Mouse (Mus musculus) MEL (cell line): Measurements from ENCODE around the gene Mfap3l. TPM values are rescaled to one million over a fixed set of nuclear protein-coding genes. Genes with fewer than 3 reads are reported as not detected.
"Not testable (repeated sequence)": the region's sequence is repeated elsewhere in the genome, so short reads cannot be mapped to it uniquely, and the experiment has no call there.

Experiments
- DNase-seq: peaks from one replicate; pipeline ENCODE4 v3.0.0; 2011; ENCODE audit warnings: low read depth, low spot score
- H3K27ac ChIP-seq: 2 replicates; pipeline ENCODE4 v1.5.1; 2012; ENCODE audit warnings: low read depth, mild to moderate bottlenecking, control low read depth, low read length, moderate library complexity; ENCODE audit not compliant: control insufficient read depth
- H3K27me3 ChIP-seq, 2 experiments: fragments of 150-350 bp in 1 of 2; sonication (generic) in 1 of 2; 2 replicates each; pipeline ENCODE4 v1.6.1; 2012; ENCODE audit warnings: low read length in 2 of 2, mild to moderate bottlenecking in 2 of 2, improper control_type of control experiment in 1 of 2, moderate library complexity in 1 of 2; ENCODE audit not compliant: insufficient read depth in 2 of 2, control insufficient read depth in 1 of 2
- H3K36me3 ChIP-seq, 2 experiments: 2 replicates each; pipeline ENCODE4 v1.6.1; 2012 to 2014; ENCODE audit warnings: low read length in 2 of 2, improper control_type of control experiment in 1 of 2, inconsistent platforms in 1 of 2, mild to moderate bottlenecking in 1 of 2; ENCODE audit not compliant: insufficient read depth in 2 of 2, control insufficient read depth in 1 of 2
- H3K4me1 ChIP-seq, 2 experiments: fragments of 150-350 bp in 1 of 2; sonication (generic) in 1 of 2; 2 replicates each; pipeline ENCODE4 v1.6.1; 2012; ENCODE audit warnings: low read length in 2 of 2, improper control_type of control experiment in 1 of 2, mild to moderate bottlenecking in 1 of 2; ENCODE audit not compliant: insufficient read depth in 2 of 2, control insufficient read depth in 1 of 2
- H3K4me3 ChIP-seq, 2 experiments: fragments of 150-350 bp in 1 of 2; sonication (generic) in 1 of 2; 2 replicates each; pipeline ENCODE4 v1.5.1; 2012; ENCODE audit warnings: low read depth in 2 of 2, low read length in 2 of 2, mild to moderate bottlenecking in 2 of 2, moderate library complexity in 2 of 2, control low read depth in 1 of 2, improper control_type of control experiment in 1 of 2; ENCODE audit not compliant: control insufficient read depth in 1 of 2, insufficient read depth in 1 of 2
- H3K79me2 ChIP-seq: 2 replicates; pipeline ENCODE4 v1.6.1; 2012; ENCODE audit warnings: mild to moderate bottlenecking, low read length, moderate library complexity; ENCODE audit not compliant: control insufficient read depth, poor library complexity, insufficient read depth
- H3K9ac ChIP-seq: 2 replicates; pipeline ENCODE4 v1.6.1; 2012; ENCODE audit warnings: low read depth, mild to moderate bottlenecking, control low read depth, low read length, moderate library complexity; ENCODE audit not compliant: control insufficient read depth, poor library complexity, severe bottlenecking
- H3K9me3 ChIP-seq: fragments of 150-350 bp; sonication (generic); replicated peaks from 2 replicates; pipeline ENCODE4 v1.6.1; 2012; ENCODE audit warnings: mild to moderate bottlenecking, low read length, improper control_type of control experiment, moderate library complexity; ENCODE audit not compliant: insufficient read depth
- BHLHE40 ChIP-seq: IDR thresholded peaks from 2 replicates; pipeline ENCODE4 v1.6.1; 2012; ENCODE audit warnings: low read depth, mild to moderate bottlenecking, inconsistent platforms, low read length, improper control_type of control experiment, borderline replicate concordance
- ELF1 ChIP-seq: IDR thresholded peaks from 2 replicates; pipeline ENCODE4 v1.6.1; 2014; ENCODE audit warnings: low read depth, mild to moderate bottlenecking, inconsistent platforms, low read length, improper control_type of control experiment, moderate library complexity
- GABPA ChIP-seq: IDR thresholded peaks from 2 replicates; pipeline ENCODE4 v1.6.1; 2012; ENCODE audit warnings: low read depth, mild to moderate bottlenecking, inconsistent platforms, low read length, improper control_type of control experiment, moderate library complexity
- HCFC1 ChIP-seq: IDR thresholded peaks from 2 replicates; pipeline ENCODE4 v1.6.1; 2012; ENCODE audit warnings: low read depth, mild to moderate bottlenecking, inconsistent platforms, low read length, improper control_type of control experiment, moderate library complexity
- JUND ChIP-seq: IDR thresholded peaks from 2 replicates; pipeline ENCODE4 v1.6.1; 2011; ENCODE audit warnings: low read depth, mild to moderate bottlenecking, improper control_type of control experiment, low read length
- MYB ChIP-seq: IDR thresholded peaks from 2 replicates; pipeline ENCODE4 v1.6.1; 2011; ENCODE audit warnings: mild to moderate bottlenecking, low read depth, low read length, improper control_type of control experiment
- MYC ChIP-seq: IDR thresholded peaks from 2 replicates; pipeline ENCODE4 v1.6.1; 2011; ENCODE audit warnings: low read depth, mild to moderate bottlenecking, low read length, improper control_type of control experiment, moderate library complexity
- POLR2AphosphoS2 ChIP-seq: IDR thresholded peaks from 2 replicates; pipeline ENCODE4 v1.6.1; 2011; ENCODE audit warnings: low read length, improper control_type of control experiment
- USF2 ChIP-seq, 2 experiments: IDR thresholded peaks; 2 replicates each; pipeline ENCODE4 v1.6.1; 2011 to 2012; ENCODE audit warnings: improper control_type of control experiment in 2 of 2, low read length in 2 of 2, borderline replicate concordance in 1 of 2, inconsistent platforms in 1 of 2, low read depth in 1 of 2, mild to moderate bottlenecking in 1 of 2; ENCODE audit not compliant: insufficient read depth in 1 of 2
- ZNF384 ChIP-seq: IDR thresholded peaks from 2 replicates; pipeline ENCODE4 v1.6.1; 2012; ENCODE audit warnings: low read depth, mild to moderate bottlenecking, inconsistent platforms, low read length, improper control_type of control experiment
- polyA plus RNA-seq, 2 experiments: library from polyadenylated mRNA; stranded (reverse) in 1 of 2; unstranded in 1 of 2; fragments of >175 nt in 1 of 2; fragments of >200 nt in 1 of 2; gene quantifications; 2 replicates each; pipeline versions ENCODE4 v1.2.1 to v1.2.4; 2012; ENCODE audit warnings: low replicate concordance in 2 of 2, low read depth in 1 of 2; ENCODE audit not compliant: insufficient read length in 2 of 2, insufficient read depth in 1 of 2, missing spikeins in 1 of 2
- total RNA-seq: library from RNA; depleted of rRNA; stranded (reverse); fragments of 300-350 nt; gene quantifications from 2 replicates; pipeline ENCODE4 v1.2.3, GENCODE M21; 2012; rRNA removed

The Mfap3l gene
- not detected in 2 replicates for total RNA-seq
- polyA plus RNA-seq: not detected

- DNase-seq: no peak
- Histone ChIP-seq H3K36me3 (no peaks in the 10 kb centered on the region), H3K79me2 (no peaks in the 10 kb centered on the region), H3K4me1 (no peaks in the 10 kb centered on the region), H3K9me3 (no peaks in the 10 kb centered on the region), H3K4me3 (no peak within 1 kb of the TSS), H3K27me3 (no peaks in the 10 kb centered on the region), H3K27ac (no peak within 1 kb of the TSS), H3K9ac (no peak within 1 kb of the TSS)
- TF ChIP-seq BHLHE40 (no peak), USF2 (IDR thresholded peaks at IDR 0.05; ENCODE audit: borderline replicate concordance in 1 of 2, insufficient read depth in 1 of 2, low read depth in 1 of 2, low read length in 2 of 2) (no peak), JUND (no peak), MYC (no peak), ELF1 (no peak), ZNF384 (no peak), POLR2AphosphoS2 (no peak), MYB (no peak)
Observed at GRCm38 (mm10) chr8:60632250-60632932, at the start of gene Mfap3l. TSS of gene Mfap3l (plus strand) at chr8:60632827.

GRCm38 (mm10) chr8:60583369-60583768 lies 49.3 kb upstream of the Mfap3l start:
- no peaks in the 10 kb centered on the region for H3K79me2 ChIP-seq
- H3K4me3 ChIP-seq: no peak overlapping the region
- TF ChIP-seq GABPA (no peak), HCFC1 (no peak)
- no peaks in the 10 kb centered on the region for H3K27me3 ChIP-seq
- no peak overlapping the region for H3K9ac ChIP-seq
- H3K27ac ChIP-seq: no peak overlapping the region
- no peaks in the 10 kb centered on the region for H3K4me1 ChIP-seq
- H3K36me3 ChIP-seq: no peaks in the 10 kb centered on the region
- no peaks in the 10 kb centered on the region for H3K9me3 ChIP-seq
- DNase-seq: no peak

GRCm38 (mm10) chr8:60591352-60592105 lies 41.1 kb upstream of the Mfap3l start:
- not testable (repeated sequence) for H3K9ac ChIP-seq, DNase-seq, H3K27ac ChIP-seq, H3K4me3 ChIP-seq, H3K4me1 ChIP-seq, H3K79me2 ChIP-seq, H3K27me3 ChIP-seq, H3K9me3 ChIP-seq, H3K36me3 ChIP-seq
